Mouse (Mus musculus) erythroblast, embryonic 14.5 days (primary cell): Measurements from ENCODE around the gene Tpd52l2.

Experiments
- GATA1 ChIP-seq: IDR thresholded peaks from 2 replicates; pipeline ENCODE4 v1.6.1; 2012; ENCODE audit warnings: low read length, inconsistent platforms, mixed read lengths
- TAL1 ChIP-seq: IDR thresholded peaks from 3 replicates; pipeline ENCODE4 v1.6.1; 2012; ENCODE audit warnings: low read length, inconsistent platforms, mixed read lengths

DNA sequence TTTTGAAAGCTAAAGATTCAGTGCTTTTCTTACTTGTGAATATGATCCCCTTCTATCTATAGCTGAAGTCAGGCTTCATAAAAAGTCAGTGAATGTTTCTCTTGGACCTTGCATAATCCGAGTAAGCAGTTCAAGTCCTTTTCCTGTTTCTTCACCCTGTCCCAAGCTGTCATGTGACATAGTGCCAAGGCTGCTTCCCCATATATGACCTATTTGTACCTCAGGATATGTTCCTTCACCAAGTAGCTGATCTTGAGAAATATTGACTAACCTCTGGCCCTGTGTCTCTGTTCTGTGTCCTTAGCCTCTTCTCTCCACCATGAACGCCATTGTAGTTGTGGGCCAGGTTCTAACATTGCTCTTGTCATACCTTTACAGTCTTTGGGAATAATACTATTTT, 39.5 kb downstream of the Tpd52l2 start:
- no peak for TF ChIP-seq GATA1
- no peak for TF ChIP-seq TAL1
